Mouse (Mus musculus) left cerebral cortex, postnatal 25 days (tissue): ENCODE measurements around the gene Zfp385b. TPM values are rescaled to one million over a fixed set of nuclear protein-coding genes. Genes with fewer than 3 reads are reported as not detected.

Experiments
- DNase-seq, 2 experiments: peaks; one replicate each; pipeline ENCODE4 v3.0.0; 2022; ENCODE audit warnings: low spot score in 2 of 2, mixed read lengths in 1 of 2
- intact Hi-C: fragments of 180-260 bp; cut with DNase I; formaldehyde crosslinking; loops from one replicate; pipeline ENCODE4 v1.15.1; 2025
- total RNA-seq, 2 experiments: library from RNA; stranded (reverse); gene quantifications; 2 replicates each; pipeline ENCODE4 v1.2.3; 2021

Zfp385b gene
- total RNA-seq, 2 experiments from 2014 or later = 46.6 to 56.4 TPM

DNA sequence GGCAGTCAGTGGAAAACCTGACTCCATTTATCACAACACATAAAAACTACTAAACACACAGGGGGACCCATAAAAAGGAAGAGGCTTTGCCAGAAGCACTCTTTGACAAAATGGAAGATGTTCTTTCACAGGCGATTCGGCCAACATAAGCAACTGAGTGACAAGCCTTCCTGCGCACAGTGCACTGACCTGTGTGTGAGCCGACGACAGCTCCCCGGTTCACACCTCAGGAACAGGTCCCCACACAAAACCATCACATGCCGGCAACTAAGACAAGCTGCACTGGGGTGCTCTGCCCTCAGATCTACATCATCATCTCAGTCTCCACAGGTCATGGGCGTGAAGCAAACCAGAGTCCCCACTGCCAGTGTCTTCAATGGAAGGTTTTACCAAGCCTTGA, 375.2 kb downstream of the Zfp385b start:
- no peak for DNase-seq
- intact Hi-C loops = no loop called here

DNA sequence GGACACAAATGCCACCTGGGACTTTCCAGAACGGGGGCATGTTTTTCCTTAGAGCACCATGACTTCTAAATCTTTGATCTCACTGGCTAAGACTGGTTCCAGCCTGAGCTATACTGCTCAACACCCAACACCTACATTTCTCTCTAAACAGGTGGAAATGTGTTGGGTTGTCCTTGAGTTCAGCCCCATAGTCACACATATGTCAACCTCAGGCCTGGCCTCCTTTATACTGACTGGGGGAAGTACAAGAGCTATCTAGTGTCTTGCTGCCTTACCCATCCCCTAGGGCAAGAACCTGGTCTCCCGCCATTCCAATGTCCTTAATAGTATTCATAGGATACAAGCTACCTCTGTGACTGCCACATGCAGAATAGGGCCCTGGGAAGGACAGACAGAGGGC, 378.8 kb downstream of the Zfp385b start:
- intact Hi-C loops = no loop called here

DNA sequence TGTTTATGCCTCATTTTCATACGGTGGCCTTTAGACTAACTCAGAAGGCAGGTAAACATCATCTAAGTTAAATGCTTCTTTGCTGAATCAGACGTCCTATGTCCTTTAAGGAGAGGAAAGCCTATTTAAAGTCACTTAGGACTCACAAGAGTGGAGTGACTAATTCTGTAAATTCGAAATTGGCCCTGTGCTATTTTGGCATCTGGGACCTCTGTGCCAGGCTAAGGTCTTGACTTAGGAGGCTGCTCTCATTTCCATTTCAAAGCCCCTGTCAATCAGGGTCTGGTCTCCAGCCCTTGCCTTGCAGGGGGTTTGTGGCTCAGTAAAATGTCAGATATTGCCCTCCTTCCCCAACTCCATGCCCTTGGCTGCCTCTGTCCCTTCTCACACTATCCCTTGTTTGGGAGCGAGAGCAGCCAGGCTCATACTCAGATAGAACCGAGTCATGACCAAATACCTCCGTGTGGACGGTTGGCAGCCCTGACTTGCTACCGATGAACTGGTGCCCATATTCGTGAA, 383.1 kb downstream of the Zfp385b start:
- no peak for DNase-seq
- intact Hi-C loops = no loop called here

More for the DNA sequence above, 378.8 kb downstream of the Zfp385b start:
- DNase-seq = no peak

DNA sequence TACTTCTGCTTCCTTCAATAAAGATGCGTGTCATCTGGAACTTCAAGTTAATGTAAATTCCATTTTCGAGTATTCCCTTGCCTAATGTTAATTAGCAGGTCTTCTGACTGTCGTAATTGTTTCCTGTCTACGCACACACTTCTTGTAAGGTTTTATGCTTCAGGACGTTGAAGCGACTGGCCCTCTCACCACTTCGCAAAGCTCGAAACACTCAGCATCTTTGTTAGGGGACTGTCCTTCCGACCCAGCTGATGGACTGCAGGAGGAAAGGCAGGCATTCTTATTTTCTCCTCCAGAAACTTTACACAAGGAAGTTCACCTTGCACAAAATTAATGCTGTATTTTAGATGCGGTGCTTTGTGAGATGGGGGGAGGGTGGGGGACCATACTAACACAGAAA, 400.0 kb downstream of the Zfp385b start:
- intact Hi-C loops = no loop called here

DNA sequence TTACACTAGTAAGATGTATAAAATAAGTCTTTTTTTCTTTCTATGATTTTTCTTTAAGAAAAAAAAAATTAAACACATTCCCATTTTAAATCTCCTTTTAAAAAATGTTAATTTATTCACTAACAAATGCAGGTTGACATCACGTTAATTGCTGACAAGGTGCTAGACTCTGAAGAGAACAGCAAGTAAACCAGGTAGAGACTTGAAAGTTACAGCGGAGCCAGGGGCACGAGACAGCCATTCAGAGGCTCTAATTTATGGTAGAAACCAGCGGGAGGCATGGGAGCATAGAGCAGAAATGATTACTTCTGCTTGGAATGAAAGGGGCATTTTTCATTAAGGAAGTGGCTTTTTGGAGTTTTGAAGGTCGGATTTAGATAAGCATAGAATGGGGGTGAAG, 401.4 kb downstream of the Zfp385b start:
- intact Hi-C loops = no loop called here
- DNase-seq = no peak

More for the DNA sequence above, 400.0 kb downstream of the Zfp385b start:
- no peak for DNase-seq

DNA sequence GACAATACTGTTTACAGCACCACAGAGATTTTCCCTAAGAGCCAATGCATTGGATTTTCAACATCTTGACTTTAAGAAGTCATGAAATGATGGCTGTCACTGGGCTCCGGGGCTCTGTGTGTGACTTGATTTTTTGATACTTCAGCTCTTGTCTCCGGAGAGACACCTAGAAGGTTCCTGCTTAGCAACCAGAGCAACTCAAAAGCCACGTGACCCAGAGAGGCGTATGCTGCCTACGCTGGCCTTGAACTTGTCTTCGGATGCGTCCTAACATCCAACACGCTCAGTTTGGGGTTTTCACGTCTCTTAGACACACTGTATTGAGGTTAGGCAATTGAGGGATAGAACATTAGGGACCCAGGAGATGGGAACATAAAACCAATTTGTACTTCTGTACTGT, 407.3 kb downstream of the Zfp385b start:
- DNase-seq = no peak

DNA sequence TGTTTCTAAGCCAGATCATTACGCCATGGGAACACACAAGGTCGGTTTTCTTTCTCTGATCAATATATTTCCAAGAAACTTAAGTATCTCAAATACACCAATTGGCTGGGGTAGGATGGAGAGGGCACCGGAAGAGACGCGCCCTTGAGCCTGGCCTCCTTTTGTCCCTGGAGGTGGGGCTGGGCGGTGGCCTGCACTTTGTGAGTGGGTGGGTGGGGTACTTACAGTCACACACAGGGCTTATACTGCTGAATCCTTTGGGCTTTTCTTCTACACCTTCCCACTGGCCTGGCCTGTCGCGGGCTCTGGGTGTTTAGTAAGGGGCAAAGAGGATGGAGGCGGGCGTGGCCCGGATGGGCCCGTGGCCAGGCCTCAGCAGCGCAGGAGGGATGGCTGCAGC, 407.8 kb downstream of the Zfp385b start:
- intact Hi-C loops = no loop called here
- DNase-seq = no peak

More for the DNA sequence above, 407.3 kb downstream of the Zfp385b start:
- intact Hi-C loops = no loop called here

DNA sequence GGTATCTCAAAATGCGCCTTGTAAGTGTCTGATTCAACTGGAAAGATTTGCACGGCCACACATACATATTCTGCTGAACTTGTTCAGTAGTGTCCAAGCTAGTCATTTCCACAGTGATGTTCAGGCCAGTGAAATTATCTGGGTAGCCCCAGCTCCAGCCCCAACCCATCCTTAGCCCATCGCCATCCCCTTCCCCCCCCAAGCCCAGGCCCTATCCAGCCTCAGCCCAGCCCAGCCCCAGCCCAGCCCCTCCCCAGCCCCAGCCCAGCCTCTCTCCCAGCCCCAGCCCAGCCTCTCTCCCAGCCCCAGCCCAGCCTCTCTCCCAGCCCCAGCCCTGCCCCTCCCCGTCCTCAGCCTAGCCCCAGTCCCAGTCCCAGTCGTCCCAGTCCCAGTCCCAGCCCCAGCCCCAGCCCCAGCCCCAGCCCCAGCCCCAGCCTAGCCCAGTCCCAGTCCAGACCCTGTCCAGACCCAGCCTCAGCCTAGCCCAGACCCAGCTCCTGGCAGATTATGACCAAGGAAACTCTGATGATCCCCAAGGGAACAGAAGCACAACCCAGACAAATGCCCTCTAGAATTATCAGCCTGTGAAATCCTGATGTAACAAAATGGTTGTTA, 409.8 kb downstream of the Zfp385b start:
- no peak for DNase-seq
- intact Hi-C loops = no loop called here

DNA sequence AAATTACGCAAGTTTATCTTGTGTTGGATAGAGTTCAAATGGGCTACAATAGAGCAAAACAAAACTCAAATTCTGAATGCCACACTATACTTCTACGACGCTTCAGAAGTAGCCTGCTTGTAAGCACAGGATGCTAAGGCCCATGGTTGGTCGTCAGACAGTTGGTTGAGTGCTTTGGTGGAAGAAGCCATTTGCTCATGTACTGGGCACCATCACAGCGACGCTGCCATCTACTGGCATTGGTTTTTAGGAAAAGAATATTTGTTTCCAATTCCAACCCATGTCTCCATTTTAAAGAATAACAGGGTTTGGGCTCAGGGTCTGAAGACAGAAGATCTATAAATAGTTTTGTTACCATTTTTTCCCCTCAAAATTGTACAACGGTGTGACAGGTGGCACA, 410.5 kb downstream of the Zfp385b start:
- intact Hi-C loops = no loop called here
- DNase-seq = no peak

DNA sequence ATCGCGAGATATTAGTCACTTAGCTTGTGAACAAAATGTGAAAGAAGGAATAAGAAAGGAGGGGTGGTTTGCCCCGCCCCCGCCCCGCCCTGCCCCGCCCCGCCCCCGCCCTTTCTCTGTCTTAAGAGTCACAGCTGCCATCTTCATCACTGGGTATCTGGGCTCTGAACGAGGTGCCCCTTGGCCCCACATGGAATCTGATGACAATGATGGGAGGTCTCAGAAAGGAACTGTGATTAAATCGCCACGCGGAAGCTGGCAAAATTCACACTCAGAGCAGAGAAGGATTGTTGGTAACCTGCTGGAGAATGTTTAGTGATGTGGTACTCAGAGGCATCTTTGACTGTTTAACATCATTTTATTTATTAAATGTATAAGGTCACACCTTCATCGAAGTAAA, 417.1 kb downstream of the Zfp385b start:
- DNase-seq = no peak
- intact Hi-C loops = no loop called here

DNA sequence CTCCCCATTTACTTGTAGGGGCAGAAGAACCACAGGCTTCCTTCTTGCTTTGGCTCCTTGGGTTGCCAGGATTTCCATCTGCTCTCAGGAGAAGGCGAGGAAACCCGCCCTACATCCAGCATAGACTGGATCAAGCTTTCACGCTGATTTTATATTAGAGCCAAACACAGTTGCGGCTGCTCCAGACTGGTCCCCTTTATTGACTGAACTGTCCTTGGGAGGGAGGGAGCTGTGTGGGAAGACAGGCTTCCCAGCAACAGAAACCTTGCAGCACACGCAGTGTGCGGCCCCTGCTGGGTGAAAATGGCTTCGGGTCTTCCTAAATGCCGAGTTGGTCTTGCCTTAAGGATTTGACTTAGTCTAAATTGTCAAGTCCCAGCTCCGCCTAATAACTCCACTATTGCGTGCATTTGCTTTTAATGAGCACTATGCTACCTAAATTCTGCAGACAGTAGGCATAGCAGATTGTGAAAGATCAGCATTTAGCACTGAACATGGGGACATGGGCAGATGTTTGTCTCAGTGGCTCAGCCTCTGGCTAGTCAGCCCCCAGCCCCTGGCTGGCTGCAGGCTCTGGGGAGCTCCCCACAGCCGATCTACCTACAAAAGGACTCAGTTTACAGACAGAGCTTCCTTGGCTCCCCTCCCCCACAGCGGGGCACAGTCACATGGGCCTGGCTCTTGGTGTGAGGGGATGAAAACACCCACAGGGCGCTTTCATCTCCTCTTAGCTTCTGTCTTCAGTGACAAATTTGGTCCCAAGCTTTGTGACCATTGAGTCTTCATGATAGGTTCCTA, 417.8 kb downstream of the Zfp385b start:
- intact Hi-C loops = no loop called here
- DNase-seq = peak; percentile 11 to 39

DNA sequence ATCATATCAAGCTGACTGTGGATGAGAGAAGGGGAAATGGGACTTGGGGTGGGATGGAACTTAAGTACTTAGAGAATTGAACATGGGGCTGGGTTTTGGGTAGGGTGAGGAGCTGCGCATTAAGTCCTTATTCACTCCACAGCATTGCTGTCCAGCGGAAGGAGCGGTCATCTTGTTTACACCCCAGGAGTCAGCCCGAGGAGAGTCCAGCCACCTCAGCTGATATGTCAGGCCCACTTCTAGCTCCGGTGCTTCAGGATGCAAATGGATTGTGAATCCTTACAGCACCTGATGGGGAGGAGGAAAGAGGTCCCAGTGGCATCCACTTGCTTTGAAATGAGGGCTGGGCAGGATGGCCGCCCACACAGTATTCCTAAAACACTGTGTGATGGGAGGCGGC, 425.6 kb downstream of the Zfp385b start:
- no peak for DNase-seq
- intact Hi-C loops = no loop called here

DNA sequence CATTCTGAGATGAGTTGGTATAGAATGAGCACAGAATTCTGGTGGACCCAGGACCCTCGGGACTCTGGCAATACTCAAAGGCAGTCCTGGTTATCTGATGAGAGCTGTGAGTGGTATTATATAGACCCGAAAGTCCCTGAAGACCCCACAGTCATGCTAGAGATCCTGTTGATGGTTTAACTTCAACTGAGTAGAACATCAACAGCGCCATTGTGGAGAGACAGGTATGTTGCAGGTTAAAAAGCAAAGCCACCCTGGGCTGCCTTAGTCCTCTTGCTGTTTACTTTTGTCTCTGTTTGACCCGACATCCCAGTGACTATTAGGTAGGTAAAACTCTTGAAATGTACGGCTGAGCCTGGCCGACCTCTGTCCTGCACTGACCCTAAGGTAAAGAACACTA, 431.3 kb downstream of the Zfp385b start:
- intact Hi-C loops = loop anchor here (10.0 kb wide), 1 partner anchor 317 kb away; no protein-coding TSS in a partner anchor
- no peak for DNase-seq

DNA sequence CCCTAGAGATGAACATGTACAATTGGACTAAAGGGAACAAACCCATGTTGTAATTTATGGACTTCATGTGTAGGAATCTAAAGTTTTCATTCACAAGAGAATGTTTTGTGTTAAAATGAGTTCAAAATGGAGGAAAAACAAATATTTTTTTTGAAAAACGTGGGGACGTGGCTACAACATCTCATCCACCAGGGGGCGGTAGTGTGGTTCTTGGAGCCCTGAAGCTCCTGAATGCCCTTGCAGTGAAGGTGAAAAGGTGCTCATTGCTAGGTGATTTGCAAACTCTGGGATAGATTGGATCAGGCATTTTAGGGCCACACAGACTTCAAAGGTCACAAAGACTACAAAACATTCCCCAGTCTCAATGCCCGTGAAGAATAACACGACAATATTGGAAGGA, 432.9 kb downstream of the Zfp385b start:
- peak; percentile 28 to 38 for DNase-seq
- intact Hi-C loops = loop anchor here (10.0 kb wide), 1 partner anchor 318 kb away; no protein-coding TSS in a partner anchor

DNA sequence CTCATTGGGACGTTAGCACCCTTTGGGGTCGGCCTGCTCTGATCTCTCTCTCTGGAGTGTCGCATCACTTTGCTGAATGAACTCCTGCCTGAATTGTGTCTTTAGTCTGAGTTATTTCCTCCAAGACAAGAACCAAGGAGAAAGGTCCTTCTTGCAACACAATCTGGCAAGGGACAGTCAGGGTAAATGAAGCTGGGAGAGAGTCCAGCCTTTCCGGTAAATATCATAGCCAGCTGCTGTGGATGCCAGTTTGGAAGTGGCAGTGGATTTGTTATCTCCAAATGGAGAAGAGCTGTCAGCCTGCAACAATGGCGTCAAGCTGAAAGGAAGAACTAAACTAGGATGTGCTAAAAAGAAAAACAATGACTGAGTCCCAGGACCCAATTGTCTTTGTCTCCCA, 436.7 kb downstream of the Zfp385b start:
- intact Hi-C loops = loop anchor here (10.0 kb wide), 1 partner anchor 322 kb away; no protein-coding TSS in a partner anchor
- DNase-seq = no peak

DNA sequence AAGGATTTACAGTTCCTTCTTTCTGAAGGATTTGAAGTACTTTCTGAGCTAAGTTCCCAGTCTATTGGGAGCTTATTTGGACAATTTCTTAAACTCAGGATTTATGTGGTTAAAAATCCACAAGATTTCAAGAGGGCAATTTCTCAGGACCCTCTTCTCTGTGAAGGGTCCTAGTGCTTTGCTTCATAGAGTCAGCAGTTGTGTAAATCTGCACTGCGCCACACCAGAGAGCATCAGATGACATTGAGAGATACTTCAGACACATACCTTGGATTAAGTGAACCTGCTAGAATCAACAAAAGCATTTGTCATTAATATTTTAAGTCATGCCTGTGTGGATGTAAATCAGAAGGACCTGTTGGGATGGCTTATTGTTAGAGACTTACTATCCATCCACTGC, 439.5 kb downstream of the Zfp385b start:
- no peak for DNase-seq
- intact Hi-C loops = loop anchor here (10.0 kb wide), 1 partner anchor 325 kb away; no protein-coding TSS in a partner anchor

DNA sequence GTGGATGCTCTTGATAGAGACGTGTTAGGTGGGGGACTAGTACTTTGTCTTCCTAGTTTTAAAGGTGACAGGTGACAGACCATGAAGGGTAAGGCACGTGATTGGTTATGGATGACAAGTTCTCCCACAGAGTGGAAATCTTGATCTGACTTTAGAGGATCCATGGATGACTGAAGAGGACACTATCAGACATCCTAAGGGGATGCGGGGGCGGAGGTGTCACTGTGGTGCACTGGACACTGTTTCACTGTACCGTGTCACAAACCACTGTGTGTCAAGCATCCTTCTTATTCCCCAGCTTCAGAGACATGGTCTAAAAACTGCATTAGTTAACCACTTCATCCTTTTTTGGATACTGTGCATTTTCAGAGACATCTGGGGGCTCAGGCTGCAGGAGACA, 440.1 kb downstream of the Zfp385b start:
- no peak for DNase-seq
- intact Hi-C loops = no loop called here

DNA sequence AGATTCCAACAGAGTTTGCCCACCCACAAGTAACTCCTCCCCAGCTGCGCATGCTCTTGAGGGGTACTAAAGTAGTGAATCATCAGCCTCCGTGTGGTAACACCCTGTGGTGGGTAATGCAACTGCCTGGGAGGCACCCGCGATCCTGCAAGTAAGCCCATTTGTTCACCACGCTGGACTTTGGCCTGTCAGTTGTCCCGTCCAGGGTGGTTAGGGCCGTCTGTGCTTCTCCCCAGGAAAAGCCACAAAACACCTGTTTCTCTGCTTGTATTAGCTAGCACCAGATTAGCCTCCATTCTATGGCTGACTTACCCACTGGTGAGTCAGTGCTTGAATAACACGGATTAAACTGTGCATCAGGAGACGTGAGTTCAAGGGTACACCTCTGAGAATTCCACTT, 442.6 kb downstream of the Zfp385b start:
- DNase-seq = no peak
- intact Hi-C loops = no loop called here

DNA sequence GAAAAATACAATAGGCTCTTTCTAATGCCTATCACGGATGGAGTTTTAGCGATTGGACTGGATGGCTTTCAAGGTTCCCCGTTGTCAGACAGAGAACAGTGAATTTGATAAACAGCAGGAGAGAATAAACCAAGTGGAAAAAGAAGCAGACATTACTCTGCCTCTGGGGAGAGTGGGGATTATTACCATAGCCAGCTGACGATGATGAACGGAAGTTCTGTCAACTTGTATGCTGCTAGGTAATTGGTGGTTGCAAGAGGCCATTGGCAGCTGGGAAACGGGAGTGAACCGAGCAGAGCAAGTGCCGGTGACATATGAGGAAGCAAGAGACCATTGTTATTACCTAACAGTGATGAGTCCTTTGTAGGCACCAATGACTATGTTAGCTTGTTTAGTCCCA, 444.3 kb downstream of the Zfp385b start:
- no peak for DNase-seq
- intact Hi-C loops = no loop called here

DNA sequence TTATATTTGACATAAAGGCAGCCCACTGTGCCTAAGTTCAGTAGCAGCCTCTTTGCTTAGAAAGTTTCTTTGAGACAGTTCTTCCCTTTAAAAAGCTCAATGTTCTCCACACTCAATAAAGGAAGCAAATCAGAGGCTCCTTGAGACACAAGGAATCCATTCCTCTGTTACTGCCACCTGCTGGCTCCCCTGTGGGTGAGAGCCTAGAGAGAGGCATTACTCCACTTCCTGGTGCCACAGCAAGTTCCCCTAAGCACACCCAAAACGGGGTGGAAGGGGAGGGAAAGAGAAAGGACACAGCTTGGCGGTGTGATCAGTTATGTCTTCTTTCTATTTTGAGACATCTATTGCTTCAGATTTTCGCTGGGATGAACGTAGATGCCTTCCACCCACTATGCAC, 450.3 kb downstream of the Zfp385b start:
- DNase-seq = no peak
- intact Hi-C loops = no loop called here
